Mouse (Mus musculus) kidney, postnatal 10 days (tissue): Measurements from ENCODE around the gene Traf2.

Experiments used
- DNase-seq: peaks from one replicate; pipeline ENCODE4 v3.0.0; 2021; ENCODE audit warnings: mixed read lengths

Traf2 gene

GRCm38 (mm10) chr2:25492988-25493387 lies 53.8 kb downstream of the Traf2 start:
- no peak for DNase-seq

GRCm38 (mm10) chr2:25488671-25489068 lies 58.1 kb downstream of the Traf2 start:
- no peak for DNase-seq

- no peak for DNase-seq
Measured at GRCm38 (mm10) chr2:25487965-25488670, 58.6 kb downstream of the Traf2 start.

GRCm38 (mm10) chr2:25484901-25485647 lies 61.7 kb downstream of the Traf2 start:
- peak; percentile 56 for DNase-seq

- DNase-seq: peak; percentile 66
Measured at GRCm38 (mm10) chr2:25482969-25483368, 63.8 kb downstream of the Traf2 start.

- no peak for DNase-seq
Measured at GRCm38 (mm10) chr2:25480541-25480940, 66.2 kb downstream of the Traf2 start.

- no peak for DNase-seq
Measured at GRCm38 (mm10) chr2:25479551-25480311, 67.0 kb downstream of the Traf2 start.

GRCm38 (mm10) chr2:25477967-25478675 lies 68.6 kb downstream of the Traf2 start:
- DNase-seq: no peak

GRCm38 (mm10) chr2:25477541-25477940 lies 69.2 kb downstream of the Traf2 start:
- DNase-seq: no peak

- no peak for DNase-seq
Measured at GRCm38 (mm10) chr2:25472550-25472949, 74.2 kb downstream of the Traf2 start.

- DNase-seq: no peak
Measured at GRCm38 (mm10) chr2:25469969-25470368, 76.8 kb downstream of the Traf2 start, which contains the start of gene Ptgds. Ptgds (minus strand) TSS chr2:25470046.

GRCm38 (mm10) chr2:25468962-25469915 lies 77.5 kb downstream of the Traf2 start:
- peak; percentile 73 for DNase-seq
